ENCODE assay signal across 26 mouse cellular contexts in genomic region chr1:131940711-131941244, GRCm38 (mm10). TPM values are rescaled to one million over a fixed set of nuclear protein-coding genes. Genes with fewer than 3 reads are reported as not detected.
DNase-seq lines count a peak whose midpoint lies in the region; ATAC-seq and TF ChIP-seq lines count a peak whose summit lies in the region.
"Had no signal": no experiment of that assay in that cellular context is flagged by ENCODE, and none has a peak within 500 bp of the region (broad histone marks: within the 10 kb centered on the region; RNA-seq: fewer than 3 reads in every experiment).

No protein-coding gene starts in this region.

- no peak overlapping the region for H3K4me2 ChIP-seq in heart, postnatal 0 days (ENCODE audit: low read depth, low read length)
- H3K4me2 ChIP-seq: embryonic facial prominence, embryonic 13.5 days; intestine, embryonic 15.5 days; limb, embryonic 15.5 days; midbrain, embryonic 13.5 days; stomach, embryonic 15.5 days had no signal

- ATAC-seq in heart, postnatal 0 days (ENCODE audit: insufficient read depth, low read depth), result no peak
- ATAC-seq in erythroid progenitor cell, adult 5-6 weeks (replicated peaks; ENCODE audit: low FRiP score, poor library complexity, severe bottlenecking), result no peak
- ATAC-seq: forebrain, embryonic 14.5 days; hindbrain, embryonic 16.5 days; intestine, embryonic 15.5 days; midbrain, embryonic 13.5 days had no signal

- H3K4me1 ChIP-seq in heart, postnatal 0 days (ENCODE audit: control insufficient read depth, insufficient read depth), result 0 out of 2 replicates have a peak, but pooled peaks cover 7% of the 10 kb centered on the region
- peaks cover 3% of the 10 kb centered on the region for H3K4me1 ChIP-seq in heart, adult 2 months (ENCODE audit: control insufficient read depth, insufficient read depth, low read length)
- peaks cover 5% of the 10 kb centered on the region for H3K4me1 ChIP-seq in ES-Bruce4 (ENCODE audit: control insufficient read depth, insufficient read depth, low read length)
- peaks cover 37 to 42% of the 10 kb centered on the region in 2 experiments for H3K4me1 ChIP-seq in MEL (ENCODE audit: control insufficient read depth in 1 of 2, insufficient read depth in 2 of 2, low read length in 2 of 2)
- H3K4me1 ChIP-seq: intestine, embryonic 15.5 days; midbrain, embryonic 13.5 days had no signal

- TF ChIP-seq RAD21 in MEL (IDR thresholded peaks at IDR 0.05; ENCODE audit: low read depth, low read length), result no peak

- H3K9ac ChIP-seq in heart, postnatal 0 days (replicated peaks; ENCODE audit: low read depth, low read length), result no peak overlapping the region
- no peak overlapping the region for H3K9ac ChIP-seq in heart, adult 2 months (ENCODE audit: low read depth, low read length)
- H3K9ac ChIP-seq in ES-Bruce4 (ENCODE audit: low read depth, poor library complexity, severe bottlenecking) (no peak overlapping the region), MEL (ENCODE audit: control insufficient read depth, low read depth, low read length, poor library complexity, severe bottlenecking) (no peak overlapping the region; the same call in 1 of the 2 replicates)
- H3K9ac ChIP-seq: embryonic facial prominence, embryonic 13.5 days; intestine, embryonic 15.5 days; limb, embryonic 15.5 days; midbrain, embryonic 13.5 days; stomach, embryonic 15.5 days had no signal

- no peak overlapping the region for H3K4me3 ChIP-seq in heart, postnatal 0 days (ENCODE audit: low read depth, low read length)
- H3K4me3 ChIP-seq in heart, adult 2 months, result no peak overlapping the region
- H3K4me3 ChIP-seq in ES-Bruce4 (ENCODE audit: low read depth, low read length) (no peak overlapping the region), MEL (ENCODE audit: control insufficient read depth in 1 of 2, insufficient read depth in 1 of 2, low read depth in 2 of 2, low read length in 2 of 2) (no peak overlapping the region)
- H3K4me3 ChIP-seq: embryonic facial prominence, embryonic 13.5 days; erythroblast, embryonic 14.5 days; hindbrain, embryonic 10.5 days; intestine, embryonic 15.5 days; limb, embryonic 15.5 days; midbrain, embryonic 13.5 days; stomach, embryonic 15.5 days had no signal

- TF ChIP-seq EP300 in heart, postnatal 0 days (IDR thresholded peaks at IDR 0.05; ENCODE audit: low read depth), result no peak
- TF ChIP-seq EP300 in heart, adult 2 months (IDR thresholded peaks at IDR 0.05; ENCODE audit: insufficient read depth, low read depth, low read length), result no peak
- TF ChIP-seq EP300 in ES-Bruce4 (IDR thresholded peaks at IDR 0.05; ENCODE audit: insufficient read depth, low read depth, low read length) (no peak), MEL (IDR thresholded peaks at IDR 0.05; ENCODE audit: low read depth in 1 of 2, low read length in 2 of 2) (no peak)

- intact Hi-C loops in heart, adult 2 months (cut with DNase I), result no loop called here
- intact Hi-C loops in gastrocnemius, postnatal 36 days (cut with DNase I), result no loop called here

- no peak for TF ChIP-seq POLR2A in heart, adult 2 months (IDR thresholded peaks at IDR 0.05; ENCODE audit: insufficient read depth, low read depth, low read length)
- TF ChIP-seq POLR2A in ES-Bruce4 (IDR thresholded peaks at IDR 0.05; ENCODE audit: insufficient read depth, low read length) (no peak), MEL (IDR thresholded peaks at IDR 0.05; ENCODE audit: control insufficient read depth in 1 of 2, insufficient read depth in 1 of 2, low read depth in 1 of 2, low read length in 2 of 2, poor library complexity in 1 of 2) (no peak)

- TF ChIP-seq CTCF in heart, postnatal 0 days (IDR thresholded peaks at IDR 0.05; ENCODE audit: low read depth), result no peak
- no peak for TF ChIP-seq CTCF in heart, adult 2 months (IDR thresholded peaks at IDR 0.05)
- no peak for TF ChIP-seq CTCF in ES-Bruce4 (IDR thresholded peaks at IDR 0.05; ENCODE audit: low read depth, low read length)
- TF ChIP-seq CTCF in MEL (IDR thresholded peaks at IDR 0.05 in 2 of 3, conservative IDR thresholded peaks at IDR 0.05 in 1 of 3; ENCODE audit: control insufficient read depth in 1 of 3, insufficient read depth in 1 of 3, low read depth in 2 of 3, low read length in 3 of 3, poor library complexity in 1 of 3, severe bottlenecking in 1 of 3), result no peak

- H3K79me2 ChIP-seq in heart, adult 2 months (replicated peaks; ENCODE audit: control insufficient read depth, insufficient read depth, low read length), result no peaks in the 10 kb centered on the region
- no peaks in the 10 kb centered on the region for H3K79me2 ChIP-seq in MEL (ENCODE audit: control insufficient read depth, insufficient read depth, low read length, poor library complexity)

- no peaks in the 10 kb centered on the region for H3K36me3 ChIP-seq in heart, postnatal 0 days (replicated peaks; ENCODE audit: control insufficient read depth, insufficient read depth, low read length)
- H3K36me3 ChIP-seq in heart, adult 2 months (ENCODE audit: control insufficient read depth, insufficient read depth, low read length), result no peaks in the 10 kb centered on the region; the same call in 1 of the 2 replicates
- peaks cover 14% of the 10 kb centered on the region for H3K36me3 ChIP-seq in ES-Bruce4 (ENCODE audit: control insufficient read depth, insufficient read depth, low read length, poor library complexity, severe bottlenecking)
- H3K36me3 ChIP-seq in MEL (ENCODE audit: control insufficient read depth in 1 of 2, insufficient read depth in 2 of 2, low read length in 2 of 2), result peaks cover 4 to 59% of the 10 kb centered on the region in 2 experiments
- H3K36me3 ChIP-seq: limb, embryonic 15.5 days; stomach, embryonic 15.5 days had no signal

- no peaks in the 10 kb centered on the region for H3K9me3 ChIP-seq in heart, postnatal 0 days (replicated peaks; ENCODE audit: control insufficient read depth, low read length)
- H3K9me3 ChIP-seq in ES-Bruce4 (replicated peaks; ENCODE audit: control insufficient read depth, insufficient read depth, low read length, poor library complexity, severe bottlenecking) (no peaks in the 10 kb centered on the region), MEL (replicated peaks; ENCODE audit: insufficient read depth, low read length) (no peaks in the 10 kb centered on the region)
- H3K9me3 ChIP-seq: embryonic facial prominence, embryonic 13.5 days; hindbrain, embryonic 10.5 days; intestine, embryonic 15.5 days; limb, embryonic 15.5 days; midbrain, embryonic 13.5 days; stomach, embryonic 15.5 days had no signal

- 51% methylated on average over 2 of the region's 2 CpGs for WGBS in heart, postnatal 0 days
- WGBS in heart, adult 2 months, result 57% methylated on average over 2 of the region's 2 CpGs

- H3K27ac ChIP-seq in heart, postnatal 0 days (ENCODE audit: low read depth), result peak overlapping the region; percentile 2; the same call in 1 of the 2 replicates
- no peak overlapping the region for H3K27ac ChIP-seq in heart, adult 2 months
- H3K27ac ChIP-seq in ES-Bruce4 (ENCODE audit: insufficient read depth, low read length) (peak overlapping the region; percentile 58), MEL (ENCODE audit: control insufficient read depth, low read depth, low read length) (peak overlapping the region; percentile 83)
- H3K27ac ChIP-seq: embryonic facial prominence, embryonic 13.5 days; hindbrain, embryonic 10.5 days; intestine, embryonic 15.5 days; limb, embryonic 15.5 days; midbrain, embryonic 13.5 days; stomach, embryonic 15.5 days had no signal

- H3K27me3 ChIP-seq in heart, postnatal 0 days (ENCODE audit: control insufficient read depth, insufficient read depth, low read length), result no peaks in the 10 kb centered on the region
- H3K27me3 ChIP-seq in heart, adult 2 months (ENCODE audit: control insufficient read depth, insufficient read depth, low read length), result no peaks in the 10 kb centered on the region
- H3K27me3 ChIP-seq in ES-Bruce4 (ENCODE audit: control insufficient read depth, insufficient read depth, low read length, poor library complexity, severe bottlenecking) (no peaks in the 10 kb centered on the region), MEL (ENCODE audit: control insufficient read depth in 1 of 2, insufficient read depth in 2 of 2, low read length in 2 of 2) (no peaks in the 10 kb centered on the region)
- H3K27me3 ChIP-seq: embryonic facial prominence, embryonic 13.5 days; intestine, embryonic 15.5 days; limb, embryonic 15.5 days; midbrain, embryonic 13.5 days; stomach, embryonic 15.5 days had no signal

- DNase-seq in heart, postnatal 0 days (ENCODE audit: low spot score), result peak; percentile 39
- no peak for DNase-seq in heart, adult 2 months
- no peak for DNase-seq in MEL (ENCODE audit: low read depth, low spot score)
- peak; percentile 94 for DNase-seq in fat pad, adult 2 months (ENCODE audit: extremely low read depth, low read depth, low spot score)
- no peak for DNase-seq in gastrocnemius, postnatal 36 days
- DNase-seq: adrenal gland, adult 2 months; cerebellum, adult 18-20 months; cerebellum, postnatal 25 days; embryo, embryonic 11 days; gastrocnemius, postnatal 10 days; kidney, adult 8-10 months; kidney, postnatal 10 days; left cerebral cortex, postnatal 4 days; lung, postnatal 10 days; thymus, postnatal 25 days had no signal

RNA-seq across cellular contexts. Expression of gene Slc45a3, which starts 22.0 kb away (rescaled TPM):
- 9.5 and 23.6 TPM in 2 replicates for total RNA-seq in heart, postnatal 0 days (2014; rRNA removed; ENCODE audit: low replicate concordance)
- 2.6 and 2.8 TPM in 2 replicates for polyA plus RNA-seq in heart, postnatal 0 days (2015; fragmentation: Nextera tagmentation; extraction: Ambion mirVana)
- total RNA-seq in heart, adult 2 months (2021), result 1 to 10 TPM; 3.8 to 7.0 TPM
- polyA plus RNA-seq in heart, adult 2 months (2012; rRNA removed), result 5.5 and 6.4 TPM in 2 replicates
- polyA plus RNA-seq in ES-Bruce4 (2011; ENCODE audit: insufficient read depth, insufficient read length, low read depth, missing spikeins) (3.3 and 3.9 TPM in 2 replicates), MEL (2012; ENCODE audit: insufficient read depth in 1 of 2, insufficient read length in 2 of 2, low read depth in 1 of 2, low replicate concordance in 2 of 2, missing spikeins in 1 of 2) (10 to 100 TPM in 1 of 2 experiments, not detected in 1; 15.6 TPM)
- total RNA-seq in MEL (2012; rRNA removed), result 34.1 and 40.7 TPM in 2 replicates
- total RNA-seq in erythroid progenitor cell, adult 5-6 weeks (2015; ENCODE audit: low replicate concordance), result 1.1 TPM in 1 of 2 replicates, not detected in the other
- total RNA-seq in erythroid progenitor cell, adult 5-6 weeks (2017; ENCODE audit: low replicate concordance), result 0.64 TPM in 1 of 2 replicates, not detected in the other
- total RNA-seq in gastrocnemius, postnatal 36 days (2021), result 1 to 10 TPM; 1.9 to 2.1 TPM

RNA-seq across cellular contexts. Expression of gene Nucks1, which starts 30.4 kb away (rescaled TPM):
- 58.2 and 73.2 TPM in 2 replicates for total RNA-seq in heart, postnatal 0 days (2014; rRNA removed; ENCODE audit: low replicate concordance)
- polyA plus RNA-seq in heart, postnatal 0 days (2015; fragmentation: Nextera tagmentation; extraction: Ambion mirVana), result 24.6 and 27.0 TPM in 2 replicates
- total RNA-seq in heart, adult 2 months (2021), result 10 to 100 TPM; 59.5 to 64.3 TPM
- 9.9 and 18.9 TPM in 2 replicates for polyA plus RNA-seq in heart, adult 2 months (2012; rRNA removed)
- polyA plus RNA-seq in ES-Bruce4 (2011; ENCODE audit: insufficient read depth, insufficient read length, low read depth, missing spikeins) (298 and 328 TPM in 2 replicates), MEL (2012; ENCODE audit: insufficient read depth in 1 of 2, insufficient read length in 2 of 2, low read depth in 1 of 2, low replicate concordance in 2 of 2, missing spikeins in 1 of 2) (10 to 100 TPM; 53.7 to 84.0 TPM)
- 113 and 121 TPM in 2 replicates for total RNA-seq in MEL (2012; rRNA removed)
- total RNA-seq in erythroid progenitor cell, adult 5-6 weeks (2015; ENCODE audit: low replicate concordance), result 153 and 169 TPM in 2 replicates
- 248 and 299 TPM in 2 replicates for total RNA-seq in erythroid progenitor cell, adult 5-6 weeks (2017; ENCODE audit: low replicate concordance)
- 10 to 100 TPM; 55.6 to 61.1 TPM for total RNA-seq in gastrocnemius, postnatal 36 days (2021)

Comparison
In these comparisons a context has a peak if more than half of its experiments do, and no peak if none do; other contexts are left out.
1. DNase-seq: peak in heart, postnatal 0 days (single experiment) and fat pad, adult 2 months (single experiment); none in heart, adult 2 months (0 of 2), MEL (single experiment) and gastrocnemius, postnatal 36 days (0 of 2).